Mouse (Mus musculus) limb, embryonic 14.5 days (tissue): ENCODE measurements at regions not wholly inside any gene's neighbourhood (a gene's known extent, or its start where the extent isn't known, plus 50 kb on each side); places are given as distances from the start of the nearest gene placed in this dataset.
A peak's percentile ranks its signal among the peaks of the same experiment; 100 is the strongest.

Experiments used
- ATAC-seq: fragments of 200-750 bp; cut with Nextera tagmentation; 2 replicates; pipeline ENCODE4 v1.8.0; 2017; ENCODE audit warnings: low read depth, moderate number of reproducible peaks, moderate TSS enrichment; ENCODE audit not compliant: low FRiP score
- DNase-seq: peaks from one replicate; pipeline ENCODE4 v3.0.0-alpha.2; 2015; ENCODE audit warnings: low spot score
- H3K27ac ChIP-seq: fragments of 300-500 bp; sonication (generic); replicated peaks from 2 replicates; pipeline ENCODE4 v1.5.1; 2014; ENCODE audit warnings: low read depth, mild to moderate bottlenecking, low read length, moderate library complexity, mixed read lengths
- H3K27me3 ChIP-seq: fragments of 300-500 bp; sonication (generic); 2 replicates; pipeline ENCODE4 v1.6.1; 2014; ENCODE audit warnings: low read length, mixed read lengths; ENCODE audit not compliant: control insufficient read depth, insufficient read depth
- H3K36me3 ChIP-seq: fragments of 300-500 bp; sonication (generic); 2 replicates; pipeline ENCODE4 v1.6.1; 2014; ENCODE audit warnings: mild to moderate bottlenecking, low read length, moderate library complexity, mixed read lengths; ENCODE audit not compliant: control insufficient read depth, insufficient read depth
- H3K4me1 ChIP-seq: fragments of 300-500 bp; sonication (generic); 2 replicates; pipeline ENCODE4 v1.6.1; 2014; ENCODE audit warnings: antibody characterized with exemption, low read length, mixed read lengths; ENCODE audit not compliant: control insufficient read depth, insufficient read depth
- H3K4me2 ChIP-seq: fragments of 300-500 bp; sonication (generic); replicated peaks from 2 replicates; pipeline ENCODE4 v1.6.1; 2014; ENCODE audit warnings: low read depth, mild to moderate bottlenecking, low read length, moderate library complexity; ENCODE audit not compliant: severe bottlenecking
- H3K4me3 ChIP-seq: fragments of 300-500 bp; sonication (generic); replicated peaks from 2 replicates; pipeline ENCODE4 v1.5.1; 2014; ENCODE audit warnings: low read length
- H3K9ac ChIP-seq: fragments of 300-500 bp; sonication (generic); 2 replicates; pipeline ENCODE4 v1.6.1; 2014; ENCODE audit warnings: mild to moderate bottlenecking, low read depth, low read length, moderate library complexity; ENCODE audit not compliant: severe bottlenecking
- H3K9me3 ChIP-seq: fragments of 300-500 bp; sonication (generic); 2 replicates; pipeline ENCODE4 v1.6.1; 2016; ENCODE audit warnings: low read length; ENCODE audit not compliant: control insufficient read depth
- POLR2A ChIP-seq: fragments of 200-500 bp; IDR thresholded peaks from 2 replicates; pipeline ENCODE4 v1.8.0; 2012; ENCODE audit warnings: inconsistent platforms, mild to moderate bottlenecking, moderate library complexity, borderline replicate concordance; ENCODE audit not compliant: insufficient read depth, insufficient read length; ENCODE audit errors: extremely low read depth
- WGBS: fragments of 180-500 bp; shearing (Covaris S2); extraction: QIAGEN DNeasy Blood & Tissue Kit; methylation state at CpG from one replicate; pipeline ENCODE4 v1.1.7; 2014; 5-methylcytosine and 5-hydroxymethylcytosine counted together

DNA sequence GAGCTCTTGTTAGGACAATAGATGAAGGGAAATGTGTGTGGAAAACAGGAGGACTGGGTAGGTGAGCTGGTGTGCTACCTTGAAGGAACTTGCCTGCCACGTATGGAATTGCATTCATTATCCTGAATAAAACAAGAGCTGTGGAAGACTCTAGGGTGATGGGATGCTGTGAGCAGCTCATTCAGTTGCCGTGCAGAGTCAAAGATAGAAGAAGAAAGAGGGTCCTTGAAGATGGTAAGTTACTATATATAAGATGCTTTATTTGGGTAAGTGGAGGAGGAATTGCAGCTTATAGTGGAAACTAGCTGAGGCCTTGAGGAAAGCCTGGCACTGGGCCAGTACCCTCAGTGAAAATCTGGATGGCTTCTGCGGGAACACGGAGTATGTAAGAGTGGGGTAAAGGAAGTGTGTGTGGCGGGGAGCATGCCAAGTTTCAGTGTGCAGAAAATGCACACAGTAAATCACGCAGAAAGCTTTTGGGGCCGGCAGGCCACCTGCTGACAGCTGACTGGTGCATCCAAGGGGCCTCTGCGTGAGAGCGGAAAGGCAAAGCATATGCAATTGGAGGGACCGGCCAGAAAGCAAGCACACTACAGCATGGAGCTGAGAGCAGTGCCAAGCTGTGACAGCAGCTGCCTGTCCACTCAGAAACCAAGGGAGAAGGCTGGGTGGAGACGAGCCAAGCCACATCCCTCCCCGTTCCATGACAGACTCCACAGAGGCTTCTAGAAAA is 149.7 kb upstream of the Vldlr start:
- Histone ChIP-seq H3K9ac (no peak overlapping the region), H3K9me3 (no peaks in the 10 kb centered on the region), H3K27me3 (no peaks in the 10 kb centered on the region), H3K27ac (no peak overlapping the region), H3K36me3 (no peaks in the 10 kb centered on the region), H3K4me3 (no peak overlapping the region), H3K4me1 (peaks cover 10% of the 10 kb centered on the region; the same call in 1 of the 2 replicates), H3K4me2 (0 out of 2 replicates have a peak overlapping the region, but pooled peaks have one; percentile 5)
- TF ChIP-seq POLR2A = no peak
- ATAC-seq = peak; percentile 84
- 35% methylated on average over 12 of the region's 12 CpGs for WGBS
- DNase-seq = peak; percentile 85

- Histone ChIP-seq H3K9ac (no peak overlapping the region), H3K4me3 (no peak overlapping the region), H3K9me3 (no peaks in the 10 kb centered on the region), H3K4me2 (no peak overlapping the region), H3K27ac (no peak overlapping the region), H3K4me1 (0 out of 2 replicates have a peak, but pooled peaks cover 1% of the 10 kb centered on the region), H3K27me3 (no peaks in the 10 kb centered on the region), H3K36me3 (no peaks in the 10 kb centered on the region)
- 92% methylated on average over 3 of the region's 3 CpGs for WGBS
- TF ChIP-seq POLR2A = no peak
- DNase-seq (no peak), ATAC-seq (no peak)
Observed at GRCm38 (mm10) chr19:27073281-27073680, 143.0 kb upstream of the Vldlr start.

GRCm38 (mm10) chr19:27075019-27075418 is 141.3 kb upstream of the Vldlr start:
- Histone ChIP-seq H3K27ac (no peak overlapping the region), H3K9ac (no peak overlapping the region), H3K4me2 (no peak overlapping the region), H3K4me3 (no peak overlapping the region), H3K36me3 (no peaks in the 10 kb centered on the region), H3K4me1 (no peaks in the 10 kb centered on the region), H3K27me3 (no peaks in the 10 kb centered on the region), H3K9me3 (no peaks in the 10 kb centered on the region)
- TF ChIP-seq POLR2A = no peak
- peak; percentile 47; the same call in 1 of the 2 replicates for ATAC-seq
- 14% methylated on average over 5 of the region's 5 CpGs for WGBS
- no peak for DNase-seq

GRCm38 (mm10) chr19:27076920-27077512 is 139.3 kb upstream of the Vldlr start:
- no peak for TF ChIP-seq POLR2A
- H3K9ac ChIP-seq = no peak overlapping the region
- no peaks in the 10 kb centered on the region for H3K27me3 ChIP-seq
- no peaks in the 10 kb centered on the region for H3K9me3 ChIP-seq
- H3K4me2 ChIP-seq = no peak overlapping the region
- DNase-seq = no peak
- H3K4me1 ChIP-seq = no peaks in the 10 kb centered on the region
- no peak for ATAC-seq
- no peak overlapping the region for H3K4me3 ChIP-seq
- no peak overlapping the region for H3K27ac ChIP-seq
- no peaks in the 10 kb centered on the region for H3K36me3 ChIP-seq
- 75% methylated on average over 4 of the region's 4 CpGs for WGBS

GRCm38 (mm10) chr19:27087344-27087743 is 128.9 kb upstream of the Vldlr start:
- Histone ChIP-seq H3K27ac (no peak overlapping the region), H3K4me1 (no peaks in the 10 kb centered on the region), H3K9me3 (no peaks in the 10 kb centered on the region), H3K27me3 (no peaks in the 10 kb centered on the region), H3K36me3 (no peaks in the 10 kb centered on the region), H3K4me2 (no peak overlapping the region), H3K4me3 (no peak overlapping the region), H3K9ac (no peak overlapping the region)
- no peak for TF ChIP-seq POLR2A
- ATAC-seq (no peak), DNase-seq (no peak)
- WGBS = 78% methylated on average over 2 of the region's 2 CpGs

DNA sequence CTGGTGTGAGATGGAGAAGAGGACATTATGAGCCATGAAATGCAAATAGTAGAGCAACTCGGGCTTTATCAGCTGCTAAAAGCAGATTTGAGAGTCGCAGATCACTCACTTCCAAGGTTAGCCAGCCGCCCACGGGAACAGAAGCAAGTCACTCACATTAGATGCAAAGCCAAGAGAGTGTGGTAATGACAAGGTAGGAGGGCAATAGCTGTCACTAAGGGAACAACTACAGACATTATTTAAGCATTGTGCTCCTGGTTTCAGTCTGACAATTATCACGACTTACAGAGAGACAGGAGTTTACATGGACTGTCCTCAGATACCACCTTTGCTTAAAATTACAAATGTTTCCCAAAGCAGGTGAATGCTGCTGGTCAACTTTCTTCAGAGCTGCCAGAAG is 128.5 kb upstream of the Vldlr start:
- Histone ChIP-seq H3K36me3 (no peaks in the 10 kb centered on the region), H3K27ac (no peak overlapping the region), H3K4me2 (no peak overlapping the region), H3K4me3 (no peak overlapping the region), H3K9me3 (no peaks in the 10 kb centered on the region), H3K9ac (no peak overlapping the region), H3K27me3 (no peaks in the 10 kb centered on the region), H3K4me1 (no peaks in the 10 kb centered on the region)
- DNase-seq = no peak
- ATAC-seq = no peak
- WGBS = 87% methylated on average over 5 of the region's 5 CpGs
- no peak for TF ChIP-seq POLR2A
